Mouse (Mus musculus): ENCODE measurements around the gene Camk1g. TPM values are rescaled to one million over a fixed set of nuclear protein-coding genes. Genes with fewer than 3 reads are reported as not detected.

Camk1g gene
- polyA plus RNA-seq, 1 experiment, result 34.4 TPM

- TF ChIP-seq POLR2A (IDR thresholded peaks at IDR 0.05; ENCODE audit: extremely low read depth, insufficient read depth, low read length) (no peak), CTCF (IDR thresholded peaks at IDR 0.05; ENCODE audit: extremely low read depth, insufficient read depth, low read length) (no peak)
- Histone ChIP-seq H3K4me1 (ENCODE audit: control insufficient read depth, insufficient read depth, low read length) (peaks cover 14% of the 10 kb centered on the region), H3K4me3 (ENCODE audit: insufficient read depth, low read length) (no peak overlapping the region), H3K27ac (ENCODE audit: insufficient read depth, low read length) (no peak overlapping the region)
Measured at GRCm38 (mm10) chr1:193330626-193331025, 39.5 kb downstream of the Camk1g start.

DNA sequence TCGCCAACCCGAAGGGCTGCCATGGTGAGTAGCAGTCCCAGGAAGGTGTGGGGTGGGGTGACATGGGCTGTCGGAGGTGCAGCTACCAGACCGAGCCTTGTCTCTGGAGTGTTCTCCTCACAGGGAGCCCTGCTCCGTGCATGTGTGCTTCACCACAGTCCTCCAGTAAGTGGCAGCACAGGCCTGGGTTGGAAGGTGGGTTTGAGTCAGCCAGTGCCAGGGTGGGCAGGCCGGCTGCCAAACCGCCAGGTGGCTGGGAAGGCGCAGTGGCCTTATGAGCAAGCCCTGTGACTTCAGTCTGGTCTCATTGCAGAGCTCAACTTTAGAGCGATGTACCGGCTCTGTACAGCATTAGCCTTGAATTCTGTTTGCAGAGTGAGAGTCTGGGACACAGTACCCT lies 39.9 kb downstream of the Camk1g start:
- Histone ChIP-seq H3K4me3 (ENCODE audit: insufficient read depth, low read length) (no peak overlapping the region), H3K27ac (ENCODE audit: insufficient read depth, low read length) (no peak overlapping the region), H3K4me1 (ENCODE audit: control insufficient read depth, insufficient read depth, low read length) (peaks cover 14% of the 10 kb centered on the region)
- TF ChIP-seq CTCF (IDR thresholded peaks at IDR 0.05; ENCODE audit: extremely low read depth, insufficient read depth, low read length), result peak; percentile 96
- no peak for TF ChIP-seq POLR2A (IDR thresholded peaks at IDR 0.05; ENCODE audit: extremely low read depth, insufficient read depth, low read length)

DNA sequence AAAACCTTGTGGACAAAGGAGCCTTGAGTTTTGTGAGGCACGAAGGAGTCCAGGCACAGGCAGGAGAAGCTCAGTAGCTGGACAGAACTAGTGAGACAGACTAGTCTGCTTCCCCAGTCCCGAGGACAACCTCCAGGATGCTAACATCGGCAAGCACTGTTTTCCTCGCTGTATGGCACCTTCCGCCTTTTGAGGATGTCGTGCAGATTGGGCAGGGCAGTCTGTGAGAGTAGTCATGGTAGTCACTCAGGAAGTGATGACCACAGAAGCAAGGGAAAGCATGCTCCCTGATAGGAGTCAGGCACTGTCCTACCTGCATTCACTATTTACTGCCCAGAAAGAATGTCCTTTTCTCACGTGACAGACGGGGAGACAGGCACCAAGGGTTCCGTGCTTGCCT lies 40.5 kb downstream of the Camk1g start:
- Histone ChIP-seq H3K4me3 (ENCODE audit: insufficient read depth, low read length) (no peak overlapping the region), H3K27ac (ENCODE audit: insufficient read depth, low read length) (no peak overlapping the region), H3K4me1 (ENCODE audit: control insufficient read depth, insufficient read depth, low read length) (peaks cover 13% of the 10 kb centered on the region)
- TF ChIP-seq CTCF (IDR thresholded peaks at IDR 0.05; ENCODE audit: extremely low read depth, insufficient read depth, low read length) (no peak), POLR2A (IDR thresholded peaks at IDR 0.05; ENCODE audit: extremely low read depth, insufficient read depth, low read length) (no peak)

GRCm38 (mm10) chr1:193327686-193328085 lies 42.4 kb downstream of the Camk1g start:
- TF ChIP-seq CTCF (IDR thresholded peaks at IDR 0.05; ENCODE audit: extremely low read depth, insufficient read depth, low read length) (no peak), POLR2A (IDR thresholded peaks at IDR 0.05; ENCODE audit: extremely low read depth, insufficient read depth, low read length) (no peak)
- Histone ChIP-seq H3K4me3 (ENCODE audit: insufficient read depth, low read length) (no peak overlapping the region), H3K27ac (ENCODE audit: insufficient read depth, low read length) (no peak overlapping the region), H3K4me1 (ENCODE audit: control insufficient read depth, insufficient read depth, low read length) (peaks cover 7% of the 10 kb centered on the region)

DNA sequence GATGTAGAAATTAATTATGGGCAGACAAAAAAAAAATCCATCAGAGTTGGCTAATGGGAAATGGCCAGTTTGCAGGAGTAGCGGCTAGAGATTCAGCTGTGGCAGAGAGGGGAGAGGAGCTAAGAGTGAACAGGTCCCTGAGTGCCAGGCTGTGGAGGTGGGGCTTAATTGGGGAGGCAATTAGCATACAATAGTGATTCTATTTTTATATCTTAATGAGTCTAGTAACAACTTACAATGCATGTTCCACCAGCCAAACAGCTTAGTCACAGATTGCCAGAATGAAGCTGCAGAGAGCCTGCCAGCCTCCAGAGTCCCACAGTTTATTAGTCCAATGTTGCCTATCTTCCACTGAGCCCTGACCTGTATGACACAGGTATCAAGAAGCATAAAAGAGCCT lies 42.9 kb downstream of the Camk1g start:
- TF ChIP-seq POLR2A (IDR thresholded peaks at IDR 0.05; ENCODE audit: extremely low read depth, insufficient read depth, low read length) (no peak), CTCF (IDR thresholded peaks at IDR 0.05; ENCODE audit: extremely low read depth, insufficient read depth, low read length) (no peak)
- peaks cover 4% of the 10 kb centered on the region for H3K4me1 ChIP-seq (ENCODE audit: control insufficient read depth, insufficient read depth, low read length)
- no peak overlapping the region for H3K27ac ChIP-seq (ENCODE audit: insufficient read depth, low read length)
- no peak overlapping the region for H3K4me3 ChIP-seq (ENCODE audit: insufficient read depth, low read length)

DNA sequence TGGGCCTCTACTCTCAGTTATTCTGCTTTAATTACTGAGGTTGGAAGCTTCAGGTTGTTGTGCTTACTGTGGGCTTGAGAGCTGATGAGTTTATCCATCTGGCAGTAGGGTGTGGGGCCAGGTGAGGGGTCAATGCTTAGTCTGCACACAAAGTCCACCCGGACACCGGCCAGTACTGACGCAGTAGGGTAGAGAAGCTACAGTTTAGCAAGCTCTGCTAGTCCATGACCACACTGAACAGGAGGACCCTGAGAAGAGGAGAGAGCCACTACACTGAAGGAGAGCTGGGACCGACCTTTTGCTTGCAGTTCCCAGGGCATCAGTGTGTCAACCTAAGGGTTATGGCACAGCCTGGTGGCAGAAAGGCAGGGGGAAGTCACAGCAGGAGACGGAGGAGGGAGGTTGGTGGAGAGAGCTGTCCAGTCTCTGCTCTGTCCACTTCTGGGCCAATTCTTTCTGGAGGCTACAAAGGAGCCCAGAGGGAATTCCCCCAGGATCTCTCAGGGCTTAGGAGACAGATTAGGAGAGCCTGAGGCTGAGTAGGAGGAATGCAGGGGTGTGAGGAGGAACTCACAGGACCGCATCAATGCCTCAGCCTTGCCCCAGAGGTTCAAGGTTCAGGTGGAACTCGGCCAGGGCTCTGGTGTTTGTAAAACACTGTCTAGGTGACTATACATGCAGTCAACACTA lies 43.5 kb downstream of the Camk1g start:
- Histone ChIP-seq H3K4me1 (ENCODE audit: control insufficient read depth, insufficient read depth, low read length) (0 out of 2 replicates have a peak, but pooled peaks cover 1% of the 10 kb centered on the region), H3K4me3 (ENCODE audit: insufficient read depth, low read length) (no peak overlapping the region), H3K27ac (ENCODE audit: insufficient read depth, low read length) (no peak overlapping the region)
- TF ChIP-seq POLR2A (IDR thresholded peaks at IDR 0.05; ENCODE audit: extremely low read depth, insufficient read depth, low read length), result no peak
- TF ChIP-seq CTCF (IDR thresholded peaks at IDR 0.05; ENCODE audit: extremely low read depth, insufficient read depth, low read length), result 0 out of 2 replicates have a peak, but pooled peaks have one; percentile 5

DNA sequence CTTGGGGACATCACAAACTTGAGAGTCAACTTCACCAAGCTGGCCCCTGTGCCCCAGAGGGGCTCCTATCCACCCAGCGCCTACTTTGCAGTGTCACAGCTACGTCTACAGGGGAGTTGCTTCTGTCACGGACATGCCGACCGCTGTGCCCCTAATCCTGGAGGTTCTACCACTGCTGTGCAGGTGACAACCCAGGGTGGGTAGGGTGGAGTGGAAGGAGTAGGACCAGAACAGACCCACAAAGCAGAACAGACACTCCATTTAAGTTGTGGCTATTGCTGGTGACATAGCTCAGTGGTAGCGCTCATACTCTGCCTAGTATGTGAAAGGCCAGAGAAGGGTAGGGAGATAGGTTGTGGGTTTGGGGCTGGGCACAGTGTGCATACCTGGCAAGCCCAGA lies 44.2 kb downstream of the Camk1g start:
- no peaks in the 10 kb centered on the region; the same call in 1 of the 2 replicates for H3K4me1 ChIP-seq (ENCODE audit: control insufficient read depth, insufficient read depth, low read length)
- TF ChIP-seq CTCF (IDR thresholded peaks at IDR 0.05; ENCODE audit: extremely low read depth, insufficient read depth, low read length), result no peak
- TF ChIP-seq POLR2A (IDR thresholded peaks at IDR 0.05; ENCODE audit: extremely low read depth, insufficient read depth, low read length), result no peak
- H3K4me3 ChIP-seq (ENCODE audit: insufficient read depth, low read length), result no peak overlapping the region
- H3K27ac ChIP-seq (ENCODE audit: insufficient read depth, low read length), result no peak overlapping the region

DNA sequence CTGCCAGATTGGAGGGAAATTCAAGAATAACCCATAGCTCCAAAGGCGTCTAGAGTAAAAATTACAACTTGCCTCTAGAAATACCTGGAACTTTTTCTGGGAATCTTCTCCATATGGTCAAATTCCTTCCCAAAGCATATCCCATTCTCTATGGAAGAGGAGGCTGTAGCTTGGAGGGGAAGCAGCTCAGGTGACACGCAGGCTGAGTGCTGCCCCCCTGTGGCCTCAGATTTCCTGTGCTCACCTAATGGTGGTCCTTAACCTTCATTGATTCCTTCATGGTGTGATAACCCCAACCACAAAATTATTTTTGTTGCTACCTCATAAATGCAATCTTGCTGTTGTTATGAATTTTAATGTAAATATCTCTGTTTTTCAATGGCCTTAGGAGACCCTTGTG lies 45.9 kb downstream of the Camk1g start:
- Histone ChIP-seq H3K4me1 (ENCODE audit: control insufficient read depth, insufficient read depth, low read length) (peaks cover 1% of the 10 kb centered on the region; the same call in 1 of the 2 replicates), H3K27ac (ENCODE audit: insufficient read depth, low read length) (no peak overlapping the region), H3K4me3 (ENCODE audit: insufficient read depth, low read length) (no peak overlapping the region)
- TF ChIP-seq CTCF (IDR thresholded peaks at IDR 0.05; ENCODE audit: extremely low read depth, insufficient read depth, low read length) (peak; percentile 68), POLR2A (IDR thresholded peaks at IDR 0.05; ENCODE audit: extremely low read depth, insufficient read depth, low read length) (no peak)

GRCm38 (mm10) chr1:193323686-193324085 lies 46.4 kb downstream of the Camk1g start:
- H3K27ac ChIP-seq (ENCODE audit: insufficient read depth, low read length), result no peak overlapping the region
- peaks cover 1% of the 10 kb centered on the region; the same call in 1 of the 2 replicates for H3K4me1 ChIP-seq (ENCODE audit: control insufficient read depth, insufficient read depth, low read length)
- no peak for TF ChIP-seq CTCF (IDR thresholded peaks at IDR 0.05; ENCODE audit: extremely low read depth, insufficient read depth, low read length)
- TF ChIP-seq POLR2A (IDR thresholded peaks at IDR 0.05; ENCODE audit: extremely low read depth, insufficient read depth, low read length), result no peak
- no peak overlapping the region for H3K4me3 ChIP-seq (ENCODE audit: insufficient read depth, low read length)

DNA sequence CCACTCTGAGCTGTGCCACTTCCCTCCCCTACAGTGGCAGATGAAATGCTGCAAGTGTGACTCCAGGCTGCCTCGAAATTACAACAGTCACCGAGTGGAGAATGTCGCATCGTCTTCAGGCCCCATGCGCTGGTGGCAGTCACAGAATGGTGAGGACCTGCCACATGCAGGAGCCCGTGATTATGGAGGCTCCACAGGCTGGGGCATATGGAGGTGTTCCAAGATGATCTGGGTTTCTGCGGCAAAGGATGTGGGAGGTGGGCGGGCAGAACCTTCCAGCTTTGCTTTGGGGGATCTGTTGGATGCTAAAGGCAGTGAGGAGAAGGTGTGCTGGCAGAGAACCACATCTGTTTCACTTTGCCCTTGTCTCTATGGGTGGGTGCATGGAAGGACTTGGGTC lies 49.7 kb downstream of the Camk1g start:
- Histone ChIP-seq H3K27ac (ENCODE audit: insufficient read depth, low read length) (no peak overlapping the region), H3K4me3 (ENCODE audit: insufficient read depth, low read length) (no peak overlapping the region), H3K4me1 (ENCODE audit: control insufficient read depth, insufficient read depth, low read length) (peaks cover 9% of the 10 kb centered on the region)
- TF ChIP-seq CTCF (IDR thresholded peaks at IDR 0.05; ENCODE audit: extremely low read depth, insufficient read depth, low read length) (no peak), POLR2A (IDR thresholded peaks at IDR 0.05; ENCODE audit: extremely low read depth, insufficient read depth, low read length) (no peak)

All from cortical plate, adult 2 months (tissue).